Mouse (Mus musculus) olfactory bulb, adult 2 months (tissue): ENCODE measurements around the gene Pheta1. TPM values are rescaled to one million over a fixed set of nuclear protein-coding genes. Genes with fewer than 3 reads are reported as not detected.

Source experiments
- H3K27ac ChIP-seq: fragments of 200-500 bp; 2 replicates; pipeline ENCODE4 v1.5.1; 2012; ENCODE audit warnings: low read depth, low read length; ENCODE audit not compliant: insufficient read depth
- H3K4me1 ChIP-seq: fragments of 200-500 bp; 2 replicates; pipeline ENCODE4 v1.6.1; 2012; ENCODE audit warnings: low read length; ENCODE audit not compliant: control insufficient read depth, insufficient read depth
- H3K4me3 ChIP-seq: fragments of 200-500 bp; 2 replicates; pipeline ENCODE4 v1.5.1; 2012; ENCODE audit warnings: mild to moderate bottlenecking, low read depth, low read length, moderate library complexity; ENCODE audit not compliant: insufficient read depth
- CTCF ChIP-seq: fragments of 200-500 bp; IDR thresholded peaks from 2 replicates; pipeline ENCODE4 v1.5.1; 2012; ENCODE audit warnings: low read depth, mild to moderate bottlenecking, low read length, moderate library complexity; ENCODE audit not compliant: insufficient read depth
- POLR2A ChIP-seq: fragments of 200-500 bp; IDR thresholded peaks from 2 replicates; pipeline ENCODE4 v1.6.1; 2012; ENCODE audit warnings: mild to moderate bottlenecking, low read depth, low read length, moderate library complexity; ENCODE audit not compliant: insufficient read depth
- WGBS: fragments of 180-500 bp; shearing (Covaris S2); methylation state at CpG from one replicate; pipeline ENCODE4 v1.1.7; 2018; 5-methylcytosine and 5-hydroxymethylcytosine counted together
- polyA plus RNA-seq: library from polyadenylated mRNA; stranded (reverse); fragments of >200 nt; gene quantifications from 2 replicates; pipeline ENCODE4 v1.2.4, GENCODE M21; 2012; ENCODE audit warnings: low replicate concordance; ENCODE audit not compliant: missing spikeins, insufficient read depth, insufficient read length

Pheta1 gene
- polyA plus RNA-seq, 1 experiment: not detected

- TF ChIP-seq POLR2A (no peak), CTCF (no peak)
- no peak overlapping the region for H3K27ac ChIP-seq
- no peak overlapping the region for H3K4me3 ChIP-seq
- H3K4me1 ChIP-seq: peaks cover 23% of the 10 kb centered on the region
- 83% methylated on average over 8 of the region's 8 CpGs for WGBS
Measured at GRCm38 (mm10) chr5:121815867-121816380, 32.9 kb upstream of the Pheta1 start.

- H3K4me3 ChIP-seq: no peak overlapping the region
- WGBS: 96% methylated on average over 2 of the region's 2 CpGs
- TF ChIP-seq POLR2A (no peak), CTCF (no peak)
- no peak overlapping the region for H3K27ac ChIP-seq
- peaks cover 16% of the 10 kb centered on the region for H3K4me1 ChIP-seq
Measured at GRCm38 (mm10) chr5:121816611-121817010, 32.2 kb upstream of the Pheta1 start.

- Histone ChIP-seq H3K4me3 (no peak overlapping the region), H3K27ac (no peak overlapping the region), H3K4me1 (peaks cover 12% of the 10 kb centered on the region)
- TF ChIP-seq CTCF (no peak), POLR2A (no peak)
- WGBS: 80% methylated on average over 9 of the region's 9 CpGs
Measured at GRCm38 (mm10) chr5:121817551-121817950, 31.2 kb upstream of the Pheta1 start.

- no peak overlapping the region for H3K4me3 ChIP-seq
- WGBS: 98% methylated on average over 7 of the region's 7 CpGs
- TF ChIP-seq CTCF (no peak), POLR2A (no peak)
- H3K4me1 ChIP-seq: peaks cover 16% of the 10 kb centered on the region
- no peak overlapping the region for H3K27ac ChIP-seq
Measured at GRCm38 (mm10) chr5:121818401-121818800, 30.4 kb upstream of the Pheta1 start.

- Histone ChIP-seq H3K27ac (no peak overlapping the region), H3K4me3 (no peak overlapping the region), H3K4me1 (peaks cover 20% of the 10 kb centered on the region)
- TF ChIP-seq CTCF: no peak
- no peak for TF ChIP-seq POLR2A
- WGBS: 93% methylated on average over 4 of the region's 4 CpGs
Measured at GRCm38 (mm10) chr5:121818862-121819261, 29.9 kb upstream of the Pheta1 start.

GRCm38 (mm10) chr5:121819559-121819958, 29.2 kb upstream of the Pheta1 start:
- TF ChIP-seq POLR2A: no peak
- TF ChIP-seq CTCF: no peak
- 87% methylated on average over 5 of the region's 5 CpGs for whole genome bisulfite sequencing
- H3K4me3 ChIP-seq: no peak overlapping the region
- no peak overlapping the region for H3K27ac ChIP-seq
- peaks cover 23% of the 10 kb centered on the region for H3K4me1 ChIP-seq

GRCm38 (mm10) chr5:121820161-121820560, 28.6 kb upstream of the Pheta1 start:
- 80% methylated on average over 2 of the region's 2 CpGs for WGBS
- H3K27ac ChIP-seq: no peak overlapping the region
- no peak overlapping the region for H3K4me3 ChIP-seq
- TF ChIP-seq POLR2A: no peak
- TF ChIP-seq CTCF: no peak
- peaks cover 23% of the 10 kb centered on the region for H3K4me1 ChIP-seq

- Histone ChIP-seq H3K27ac (no peak overlapping the region), H3K4me3 (no peak overlapping the region), H3K4me1 (peaks cover 23% of the 10 kb centered on the region)
- TF ChIP-seq CTCF: no peak
- TF ChIP-seq POLR2A: no peak
- WGBS: 86% methylated on average over 3 of the region's 3 CpGs
Measured at GRCm38 (mm10) chr5:121820657-121821056, 28.1 kb upstream of the Pheta1 start.

GRCm38 (mm10) chr5:121821116-121821515, 27.7 kb upstream of the Pheta1 start:
- no peak overlapping the region for H3K27ac ChIP-seq
- no peak for TF ChIP-seq CTCF
- TF ChIP-seq POLR2A: no peak
- H3K4me1 ChIP-seq: peaks cover 23% of the 10 kb centered on the region
- WGBS: 87% methylated on average over 5 of the region's 5 CpGs
- no peak overlapping the region for H3K4me3 ChIP-seq

- Histone ChIP-seq H3K27ac (no peak overlapping the region), H3K4me3 (no peak overlapping the region), H3K4me1 (peaks cover 23% of the 10 kb centered on the region)
- TF ChIP-seq POLR2A: no peak
- no peak for TF ChIP-seq CTCF
- 69% methylated on average over 5 of the region's 5 CpGs for WGBS
Measured at GRCm38 (mm10) chr5:121821552-121821951, 27.2 kb upstream of the Pheta1 start.
